Mouse (Mus musculus) intestine, embryonic 14.5 days (tissue): ENCODE measurements around the gene Gm11985. TPM values are rescaled to one million over a fixed set of nuclear protein-coding genes. Genes with fewer than 3 reads are reported as not detected.
A peak's percentile ranks its signal among the peaks of the same experiment; 100 is the strongest.
"Not testable (repeated sequence)": the region's sequence is repeated elsewhere in the genome, so short reads cannot be mapped to it uniquely, and the experiment has no call there.

Experiments used
- ATAC-seq: fragments of 200-750 bp; cut with Nextera tagmentation; replicated peaks from 2 replicates; pipeline ENCODE4 v1.8.0; 2017; ENCODE audit warnings: low read depth, moderate number of reproducible peaks, moderate TSS enrichment, moderate library complexity; ENCODE audit not compliant: low FRiP score, low TSS enrichment
- DNase-seq: peaks from one replicate; pipeline ENCODE4 v3.0.0-alpha.2; 2018; ENCODE audit warnings: low spot score
- H3K27ac ChIP-seq: fragments of 300-500 bp; sonication (generic); 2 replicates; pipeline ENCODE4 v1.5.1; 2014; ENCODE audit warnings: low read depth, mild to moderate bottlenecking, control low read depth
- H3K27me3 ChIP-seq: fragments of 300-500 bp; sonication (generic); replicated peaks from 2 replicates; pipeline ENCODE4 v1.6.1; 2014; ENCODE audit warnings: low read length, control low read depth; ENCODE audit not compliant: control insufficient read depth, insufficient read depth
- H3K36me3 ChIP-seq: fragments of 300-500 bp; sonication (generic); 2 replicates; pipeline ENCODE4 v1.6.1; 2014; ENCODE audit warnings: low read length, control low read depth; ENCODE audit not compliant: control insufficient read depth, insufficient read depth
- H3K4me1 ChIP-seq: fragments of 300-500 bp; sonication (generic); replicated peaks from 2 replicates; pipeline ENCODE4 v1.6.1; 2014; ENCODE audit warnings: low read length, control low read depth, mixed read lengths; ENCODE audit not compliant: control insufficient read depth, insufficient read depth
- H3K4me2 ChIP-seq: fragments of 300-500 bp; sonication (generic); 2 replicates; pipeline ENCODE4 v1.6.1; 2014; ENCODE audit warnings: low read length
- H3K4me3 ChIP-seq: fragments of 300-500 bp; sonication (generic); 2 replicates; pipeline ENCODE4 v1.5.1; 2014; ENCODE audit warnings: low read depth, low read length, control low read depth, mixed read lengths
- H3K9ac ChIP-seq: fragments of 300-500 bp; sonication (generic); 2 replicates; pipeline ENCODE4 v1.6.1; 2014; ENCODE audit warnings: mild to moderate bottlenecking, low read length
- H3K9me3 ChIP-seq: fragments of 300-500 bp; sonication (generic); 2 replicates; pipeline ENCODE4 v1.6.1; 2016; ENCODE audit warnings: low read length, control low read depth; ENCODE audit not compliant: control insufficient read depth
- WGBS: fragments of 180-500 bp; shearing (Covaris S2); extraction: QIAGEN DNeasy Blood & Tissue Kit; methylation state at CpG from one replicate; pipeline ENCODE4 v1.1.7; 2014; 5-methylcytosine and 5-hydroxymethylcytosine counted together
- polyA plus RNA-seq: library from polyadenylated mRNA; unstranded; fragments of >200 nt; fragmentation: Nextera tagmentation; extraction: Ambion mirVana; gene quantifications from 2 replicates; pipeline ENCODE4 v1.2.1, GENCODE M21; 2014

Gene Gm11985
- polyA plus RNA-seq, 1 experiment from 2014 or later = not detected

- 86% methylated on average over 7 of the region's 7 CpGs for WGBS
- Histone ChIP-seq H3K4me1 (no peaks in the 10 kb centered on the region), H3K4me2 (no peak overlapping the region), H3K9ac (no peak overlapping the region), H3K27ac (no peak overlapping the region), H3K27me3 (no peaks in the 10 kb centered on the region), H3K36me3 (no peaks in the 10 kb centered on the region), H3K4me3 (no peak overlapping the region), H3K9me3 (no peaks in the 10 kb centered on the region)
- no peak for DNase-seq
- ATAC-seq = no peak
Measured at GRCm38 (mm10) chr11:7226810-7227550, 38.6 kb upstream of the Gm11985 start.

GRCm38 (mm10) chr11:7226200-7226599, 37.8 kb upstream of the Gm11985 start:
- Histone ChIP-seq H3K9ac (no peak overlapping the region), H3K4me2 (no peak overlapping the region), H3K36me3 (no peaks in the 10 kb centered on the region), H3K9me3 (no peaks in the 10 kb centered on the region), H3K27ac (no peak overlapping the region), H3K4me3 (no peak overlapping the region), H3K4me1 (no peaks in the 10 kb centered on the region), H3K27me3 (no peaks in the 10 kb centered on the region)
- WGBS = 68% methylated on average over 2 of the region's 2 CpGs
- DNase-seq (no peak), ATAC-seq (no peak)

GRCm38 (mm10) chr11:7221826-7222225, 33.5 kb upstream of the Gm11985 start:
- not testable (repeated sequence) for H3K36me3 ChIP-seq, H3K9ac ChIP-seq, ATAC-seq, H3K27ac ChIP-seq, DNase-seq, H3K27me3 ChIP-seq, H3K9me3 ChIP-seq, H3K4me1 ChIP-seq, H3K4me2 ChIP-seq, H3K4me3 ChIP-seq
- 68% methylated on average over 8 of the region's 8 CpGs for WGBS

- Histone ChIP-seq H3K9ac (no peak overlapping the region), H3K9me3 (no peaks in the 10 kb centered on the region), H3K36me3 (no peaks in the 10 kb centered on the region), H3K4me1 (peaks cover 10% of the 10 kb centered on the region), H3K27ac (no peak overlapping the region), H3K4me3 (no peak overlapping the region), H3K27me3 (peaks cover 43% of the 10 kb centered on the region), H3K4me2 (no peak overlapping the region)
- WGBS = 14% methylated on average over 8 of the region's 8 CpGs
- ATAC-seq = no peak
- peak; percentile 78 for DNase-seq
Measured at GRCm38 (mm10) chr11:7215703-7216102, 27.3 kb upstream of the Gm11985 start.

- Histone ChIP-seq H3K4me3 (peak overlapping the region; percentile 54), H3K9ac (no peak overlapping the region)
- WGBS = 6% methylated on average over 14 of the region's 14 CpGs
Measured at GRCm38 (mm10) chr11:7214761-7215160, 26.4 kb upstream of the Gm11985 start.

DNA sequence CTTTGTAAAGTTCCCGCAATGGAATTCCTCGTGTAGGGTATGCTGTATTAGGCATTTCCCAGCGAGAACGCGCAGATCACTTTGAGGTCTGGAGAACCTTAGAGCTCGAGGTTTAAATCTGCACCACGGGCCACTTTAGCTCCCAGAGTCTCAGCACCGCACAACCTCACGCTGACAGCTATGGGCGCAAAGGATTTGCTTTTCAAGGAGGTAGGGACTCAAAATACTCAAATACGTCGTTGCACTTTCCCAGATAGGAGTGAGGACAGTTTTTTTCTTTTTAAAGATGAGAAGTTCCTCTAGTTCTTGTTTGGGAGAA, 25.9 kb upstream of the Gm11985 start:
- H3K9me3 ChIP-seq = no peaks in the 10 kb centered on the region
- H3K4me3 ChIP-seq = peak overlapping the region; percentile 54
- no peak for ATAC-seq
- peaks cover 44% of the 10 kb centered on the region for H3K27me3 ChIP-seq
- peaks cover 10% of the 10 kb centered on the region for H3K4me1 ChIP-seq
- no peaks in the 10 kb centered on the region for H3K36me3 ChIP-seq
- no peak for DNase-seq
- no peak overlapping the region for H3K9ac ChIP-seq
- peak overlapping the region; percentile 90 for H3K4me2 ChIP-seq
- no peak overlapping the region for H3K27ac ChIP-seq
- WGBS = under 1% methylated on average over 12 of the region's 12 CpGs

More at GRCm38 (mm10) chr11:7214761-7215160, 26.4 kb upstream of the Gm11985 start:
- DNase-seq (peak; percentile 76), ATAC-seq (no peak)
- H3K4me2 ChIP-seq = peak overlapping the region; percentile 90
- no peaks in the 10 kb centered on the region for H3K9me3 ChIP-seq
- H3K27me3 ChIP-seq = peaks cover 44% of the 10 kb centered on the region
- peaks cover 10% of the 10 kb centered on the region for H3K4me1 ChIP-seq
- H3K27ac ChIP-seq = no peak overlapping the region
- H3K36me3 ChIP-seq = no peaks in the 10 kb centered on the region

DNA sequence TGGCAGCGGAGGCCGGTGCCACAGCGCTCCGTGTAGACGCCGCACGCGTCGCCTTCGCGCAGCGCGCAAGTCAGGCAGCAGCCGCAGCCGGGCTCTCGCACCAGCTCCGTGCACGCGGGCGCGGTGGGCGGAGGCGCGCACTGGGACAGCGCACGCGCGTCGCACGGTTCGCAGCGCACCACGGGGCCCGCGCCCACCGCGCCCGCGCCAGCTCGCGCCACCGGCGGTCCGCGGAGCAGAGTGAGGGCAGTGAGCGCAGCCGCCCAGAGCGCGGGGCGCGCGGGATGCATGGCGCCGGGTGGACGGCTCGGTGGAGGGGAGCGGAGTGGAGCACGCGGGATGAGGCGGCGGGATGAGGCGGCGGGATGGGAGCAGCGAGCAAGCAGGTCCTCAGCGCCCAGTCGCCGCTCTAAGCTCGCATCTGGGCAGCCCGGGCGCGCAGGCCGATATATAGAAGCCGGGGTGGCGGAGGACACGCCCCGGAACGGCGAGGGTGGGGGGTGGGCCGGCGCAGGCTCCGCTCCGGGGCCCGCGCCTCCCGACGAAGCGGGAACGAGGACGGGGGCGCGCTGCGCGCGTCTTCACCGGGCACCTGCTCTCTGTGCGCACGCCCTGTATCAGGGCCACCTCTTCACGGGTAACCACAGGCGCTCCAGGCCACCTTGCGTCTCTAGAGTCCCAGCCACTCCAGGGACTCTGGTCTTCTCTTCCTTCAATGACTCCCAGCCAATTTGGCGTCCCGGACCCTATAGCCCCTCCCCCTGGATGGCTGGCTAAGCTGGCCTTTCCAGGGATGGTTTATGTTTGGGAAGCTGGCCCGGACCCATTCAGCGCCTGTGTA, 25.4 kb upstream of the Gm11985 start, which contains the start of gene Igfbp3:
Gene Igfbp3 (minus strand): TSS at position 423 of the 841 bp plus-strand sequence.
- peak within 1 kb of the TSS; percentile 90 for H3K4me2 ChIP-seq
- H3K4me3 ChIP-seq = peak within 1 kb of the TSS; percentile 54
- peaks cover 10% of the 10 kb centered on the region for H3K4me1 ChIP-seq
- no peaks in the 10 kb centered on the region for H3K9me3 ChIP-seq
- H3K27ac ChIP-seq = 0 out of 2 replicates have a peak within 1 kb of the TSS, but pooled peaks have one; percentile 29
- peak within 1 kb of the TSS; percentile 37 for H3K9ac ChIP-seq
- ATAC-seq = peak; percentile 79
- under 1% methylated on average over 80 of the region's 104 CpGs for WGBS
- no peaks in the 10 kb centered on the region for H3K36me3 ChIP-seq
- peak; percentile 83 for DNase-seq
- H3K27me3 ChIP-seq = peaks cover 44% of the 10 kb centered on the region

- H3K4me1 ChIP-seq = peaks cover 10% of the 10 kb centered on the region
- no peak for ATAC-seq
- no peaks in the 10 kb centered on the region for H3K36me3 ChIP-seq
- no peak for DNase-seq
- 0 out of 2 replicates have a peak overlapping the region, but pooled peaks have one; percentile 29 for H3K27ac ChIP-seq
- H3K27me3 ChIP-seq = peaks cover 44% of the 10 kb centered on the region
- peak overlapping the region; percentile 90 for H3K4me2 ChIP-seq
- 2% methylated on average over 19 of the region's 19 CpGs for WGBS
- H3K9ac ChIP-seq = peak overlapping the region; percentile 37
- H3K9me3 ChIP-seq = no peaks in the 10 kb centered on the region
- H3K4me3 ChIP-seq = peak overlapping the region; percentile 54
Measured at GRCm38 (mm10) chr11:7213161-7213500, 24.8 kb upstream of the Gm11985 start.
